Mouse (Mus musculus) embryo, embryonic 11 days (tissue): ENCODE measurements around the gene Ccnq.
"Not testable (repeated sequence)": the region's sequence is repeated elsewhere in the genome, so short reads cannot be mapped to it uniquely, and the experiment has no call there.

ENCODE experiments used
- DNase-seq: peaks from one replicate; pipeline ENCODE4 v3.0.0-alpha.2; 2015

Ccnq gene

DNA sequence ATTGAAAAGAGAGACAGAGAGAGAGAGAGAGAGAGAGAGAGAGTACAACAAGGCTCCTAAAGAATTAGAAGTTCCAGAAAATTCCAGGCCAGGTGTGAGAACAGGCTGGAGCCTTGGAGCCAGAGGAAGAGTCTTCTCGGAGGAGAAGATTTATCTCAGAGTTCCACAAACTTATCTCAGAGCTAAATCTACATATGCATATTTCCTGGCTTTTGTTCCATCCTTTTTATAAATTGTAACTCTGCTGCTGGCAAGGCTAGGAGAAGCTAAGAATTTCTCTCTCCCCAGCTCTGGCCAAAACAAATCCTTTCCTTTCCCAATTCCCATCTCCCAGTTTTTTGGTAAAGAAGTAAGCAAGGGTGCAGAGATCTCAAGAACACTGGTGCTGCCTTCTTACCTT is 3.8 kb upstream of the Ccnq start:
- DNase-seq: no peak

DNA sequence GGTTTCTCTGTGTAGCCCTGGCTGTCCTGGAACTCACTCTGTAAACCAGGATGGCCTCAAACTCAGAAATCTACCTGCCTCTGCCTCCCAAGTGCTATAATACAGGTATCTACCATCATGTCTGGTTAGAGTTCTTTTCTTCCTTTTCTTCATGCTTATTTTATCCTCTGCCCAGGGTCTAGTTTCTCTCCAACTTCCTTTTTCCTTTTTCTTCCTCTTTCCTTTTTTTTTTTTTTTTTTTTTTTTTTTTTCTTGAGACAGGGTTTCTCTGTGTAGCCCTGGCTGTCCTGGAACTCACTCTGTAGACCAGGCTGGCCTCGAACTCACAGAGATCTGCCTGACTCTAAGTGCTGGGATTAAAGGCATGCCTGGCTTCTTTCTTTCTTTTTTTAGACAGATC is 2.6 kb upstream of the Ccnq start:
- not testable (repeated sequence) for DNase-seq

DNA sequence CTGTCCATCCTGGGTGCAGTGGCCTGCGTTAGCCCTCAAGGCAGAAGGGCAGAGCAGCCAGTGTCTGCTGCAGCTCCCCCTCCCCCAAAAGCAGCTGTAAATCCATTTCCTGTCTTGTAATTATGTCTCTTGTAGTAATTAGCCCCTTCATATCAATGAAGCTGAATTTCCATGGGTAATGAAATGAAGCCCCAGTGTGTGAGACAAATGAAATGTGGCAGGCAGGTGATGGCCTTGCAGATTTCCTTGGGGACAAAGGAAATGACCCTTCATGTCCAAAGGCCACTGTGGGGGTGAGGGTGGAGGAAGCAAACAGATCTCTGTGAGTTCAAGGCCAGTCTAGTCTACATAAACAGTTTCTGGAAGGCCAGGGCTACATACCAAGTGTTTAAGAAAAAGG is 1.7 kb upstream of the Ccnq start:
- DNase-seq: no peak

DNA sequence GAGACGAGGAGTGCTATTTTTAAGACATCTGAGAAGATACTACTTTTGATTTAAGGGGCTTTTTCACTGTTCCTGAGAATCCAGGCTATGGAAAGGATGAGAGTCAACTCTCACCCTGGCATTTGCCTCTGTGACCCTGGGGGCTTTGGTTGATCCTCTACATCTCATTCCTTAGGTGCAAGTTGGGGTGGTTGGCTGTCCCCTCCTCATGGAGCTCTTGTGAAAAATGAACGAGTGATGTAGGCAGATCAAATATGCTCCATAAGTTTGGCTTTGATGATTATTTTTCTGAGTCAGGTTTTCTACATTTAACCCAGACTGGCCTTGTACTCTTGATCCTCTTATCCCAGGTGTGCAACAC is 294 bp upstream of the Ccnq start:
- DNase-seq: no peak

DNA sequence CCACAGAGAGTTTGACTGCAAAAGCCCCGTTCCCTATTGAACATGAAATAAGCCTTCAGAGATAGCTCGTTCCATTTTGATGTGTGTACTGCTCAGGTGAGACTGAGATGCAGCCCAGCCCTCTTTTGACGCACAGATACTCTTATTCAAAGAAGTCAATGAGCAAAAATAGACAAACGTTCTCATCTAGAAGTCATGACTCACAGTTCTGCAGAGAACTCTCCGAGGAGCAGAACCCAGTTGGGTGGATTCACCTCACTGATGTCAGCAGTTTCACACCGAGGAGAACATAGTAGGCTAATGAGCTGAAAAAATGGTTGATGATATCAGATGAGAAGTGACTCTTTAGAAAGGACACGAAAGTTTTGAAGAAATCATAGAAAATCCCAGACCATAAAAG is 5.3 kb downstream of the Ccnq start:
- DNase-seq: no peak

DNA sequence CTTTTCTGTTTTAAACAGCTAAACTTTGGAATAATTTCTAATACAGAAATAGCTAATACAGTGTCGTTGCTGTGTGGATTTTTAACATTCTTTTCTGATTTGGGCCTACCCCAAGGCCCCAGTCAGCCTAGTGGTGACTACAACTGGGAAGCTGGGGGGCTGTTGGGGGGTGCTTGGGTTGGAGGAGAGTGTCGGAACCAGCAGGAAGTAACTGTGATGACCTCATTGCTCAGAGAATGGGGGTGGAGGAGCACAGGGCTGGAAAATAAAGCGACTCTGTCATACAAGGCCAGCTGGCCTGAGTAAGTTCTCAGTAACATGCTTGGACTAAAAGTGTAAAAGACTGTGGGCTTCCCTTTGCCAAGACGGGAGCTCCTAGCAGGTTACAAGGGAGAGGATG is 6.1 kb downstream of the Ccnq start:
- DNase-seq: no peak

DNA sequence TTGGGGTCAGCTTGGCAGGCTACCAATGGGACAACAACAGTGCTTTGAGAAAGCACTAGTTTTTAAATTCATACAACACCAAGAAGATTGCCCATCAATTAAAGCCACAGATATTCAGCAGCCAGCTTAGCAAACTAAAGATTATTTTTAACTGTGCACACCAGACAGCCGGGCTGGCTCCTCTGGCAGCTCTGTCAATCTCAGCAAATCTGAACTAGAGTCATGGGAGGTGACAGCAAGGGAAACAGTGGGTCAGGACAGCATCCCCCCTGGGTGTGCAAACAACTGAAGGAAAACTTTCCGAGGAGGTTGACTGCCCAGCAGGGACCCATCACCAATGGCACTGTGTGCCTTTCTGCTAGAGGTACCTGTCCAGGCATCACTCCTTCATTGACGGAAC is 9.1 kb downstream of the Ccnq start:
- DNase-seq: no peak

DNA sequence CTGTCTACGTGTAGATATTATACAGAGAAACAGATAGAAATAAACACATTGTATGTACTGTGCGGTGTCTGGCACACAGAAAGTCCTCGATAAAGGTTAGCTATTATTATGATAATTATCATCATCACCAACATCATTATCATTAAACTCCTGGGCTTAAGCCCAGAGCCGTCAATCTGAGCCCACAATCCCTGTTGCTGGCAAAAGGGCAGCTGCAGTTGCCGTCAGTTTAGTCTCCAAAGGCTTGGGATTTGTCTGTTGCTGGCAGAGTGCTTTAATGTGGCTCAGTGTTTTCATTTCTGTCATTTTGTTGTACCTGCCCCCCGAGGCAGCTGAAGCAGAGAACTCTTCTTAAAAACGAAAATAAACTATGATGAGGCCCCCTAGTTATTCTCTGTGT is 9.6 kb downstream of the Ccnq start:
- DNase-seq: no peak

DNA sequence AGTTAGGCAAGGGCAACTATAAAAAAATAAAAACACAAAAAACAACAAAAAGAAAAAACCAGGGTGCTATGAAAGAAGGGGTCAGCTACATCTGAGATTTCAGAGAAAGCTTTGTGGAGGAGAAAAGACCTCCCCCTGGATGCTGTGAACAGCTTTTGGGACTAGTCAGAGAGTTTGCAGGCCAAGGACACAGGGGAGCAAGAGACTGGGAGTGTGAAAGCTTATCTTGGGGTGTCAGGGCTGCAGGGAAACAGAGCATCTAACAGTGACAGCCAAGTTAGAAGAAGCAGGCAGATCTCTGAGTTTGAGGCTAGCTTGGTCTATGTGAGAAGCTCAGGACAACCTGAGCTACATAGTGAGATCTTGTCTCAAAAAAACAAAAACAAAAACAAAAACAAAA is 12.2 kb downstream of the Ccnq start:
- no peak for DNase-seq

DNA sequence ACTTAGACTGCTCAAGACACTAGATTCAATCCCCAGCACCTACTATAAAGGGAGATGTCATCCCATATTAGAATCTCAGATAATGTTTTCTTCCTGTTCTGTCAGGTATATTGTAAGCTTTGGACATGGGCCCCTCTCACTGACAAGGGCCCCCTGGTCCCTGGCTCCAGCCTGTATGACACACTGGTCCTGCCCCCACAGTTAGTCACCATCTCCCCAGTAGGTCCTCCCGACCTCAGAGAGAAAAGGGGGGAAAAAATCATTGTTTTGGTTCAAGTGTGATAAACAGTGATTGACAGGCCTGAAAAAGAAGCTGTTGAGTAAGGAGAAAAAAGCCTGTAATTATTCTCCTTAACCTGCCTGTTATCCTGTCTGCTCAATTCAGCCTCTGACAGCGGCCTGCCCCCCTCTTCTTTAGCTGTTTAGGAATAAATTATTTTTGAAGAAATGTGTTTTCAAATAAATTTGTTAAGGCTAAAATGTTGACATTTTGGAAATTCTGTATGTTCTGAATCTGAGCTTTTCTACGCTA is 14.6 kb downstream of the Ccnq start:
- no peak for DNase-seq

DNA sequence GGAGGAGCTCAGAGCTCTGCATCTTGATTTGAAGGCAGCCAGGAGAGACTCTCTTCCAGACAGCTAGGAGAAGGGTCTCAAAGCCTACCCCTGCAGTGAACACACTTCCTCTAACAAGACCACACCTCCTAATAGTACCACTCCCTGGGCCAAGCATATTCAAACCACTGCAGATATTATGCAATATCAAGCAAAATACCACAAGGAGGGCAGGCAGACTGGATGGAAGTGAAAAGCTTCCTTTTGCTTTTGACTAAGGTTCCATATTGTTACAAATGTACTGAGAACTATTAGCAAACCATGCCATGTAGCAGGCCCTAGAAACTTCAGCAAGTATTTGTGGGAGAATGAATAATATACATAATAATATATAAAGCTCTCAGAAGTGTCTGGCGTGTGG is 16.4 kb downstream of the Ccnq start:
- no peak for DNase-seq

DNA sequence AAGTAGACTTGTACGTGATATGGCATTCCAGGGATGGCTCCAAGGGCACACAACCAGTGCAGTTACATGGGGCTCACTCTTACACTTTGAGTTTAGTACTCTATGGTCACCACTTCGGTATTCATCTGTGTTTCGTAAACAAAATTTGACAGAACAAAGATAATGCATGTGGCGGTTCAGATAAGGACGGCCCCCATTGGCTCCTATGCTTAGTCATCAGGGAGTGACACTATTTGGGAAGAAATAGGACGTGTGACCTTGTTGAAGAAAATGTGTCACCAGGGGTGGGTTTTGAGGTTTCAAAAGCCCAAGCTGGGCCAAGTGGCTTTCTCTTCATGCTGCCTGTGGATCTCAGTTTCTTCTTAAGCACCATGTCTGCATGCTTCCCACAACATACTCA is 18.9 kb downstream of the Ccnq start:
- no peak for DNase-seq

DNA sequence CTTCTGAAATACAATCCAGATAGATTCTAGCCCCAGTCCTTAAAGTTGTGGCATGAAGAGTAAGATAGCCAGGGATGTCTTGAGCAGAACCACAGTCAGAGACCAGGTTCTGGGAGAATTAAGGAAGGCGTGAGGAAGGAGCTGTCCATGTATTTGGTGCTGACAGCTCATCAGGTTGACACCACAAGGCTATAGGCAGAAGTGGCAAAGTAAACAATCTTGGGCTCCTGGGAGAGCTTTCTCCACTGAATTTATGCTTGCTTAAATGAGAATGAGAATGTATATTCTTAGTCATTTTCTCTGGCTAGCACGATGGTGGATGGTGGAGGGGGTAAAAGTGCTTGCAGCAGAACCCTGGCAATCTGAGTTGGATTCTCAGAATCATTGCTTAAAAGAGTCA is 20.6 kb downstream of the Ccnq start:
- peak; percentile 39 for DNase-seq

DNA sequence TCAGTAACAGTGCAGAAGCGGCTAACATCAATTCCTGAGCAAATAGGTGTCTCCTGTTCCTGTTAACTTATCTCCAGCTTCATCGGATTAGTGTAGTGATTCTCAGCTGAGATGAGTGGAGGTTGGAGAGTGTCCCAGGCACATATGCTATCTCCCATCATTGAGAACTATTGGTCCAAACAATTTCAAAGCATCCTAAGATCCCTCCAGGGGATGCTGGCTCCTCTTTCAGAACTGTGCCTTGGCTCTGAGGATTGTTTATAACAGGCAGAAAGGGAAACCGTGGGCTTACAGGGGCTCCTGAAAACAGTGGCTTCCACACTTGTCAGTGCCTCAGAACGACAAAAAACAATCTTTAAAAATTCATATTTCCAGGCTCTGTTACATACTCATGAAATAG is 23.5 kb downstream of the Ccnq start:
- DNase-seq: no peak

DNA sequence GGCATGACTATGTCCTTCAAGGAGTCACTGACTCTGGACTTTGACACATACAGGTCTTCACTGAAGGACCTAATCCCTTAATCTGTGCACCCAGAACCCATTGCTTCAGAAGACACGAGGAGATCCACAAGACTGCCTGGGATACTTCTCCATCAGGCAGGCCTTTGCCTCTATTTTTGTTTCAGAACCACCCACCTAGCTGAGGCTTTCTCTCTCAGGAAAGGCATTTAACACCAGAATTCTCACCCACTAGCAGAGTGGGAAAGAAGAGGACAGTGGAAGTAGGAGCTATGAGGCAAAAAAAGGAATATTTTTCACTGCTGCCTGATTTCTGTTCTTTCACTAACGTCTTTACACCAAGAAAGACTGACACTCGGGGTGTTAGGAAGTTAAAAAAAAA is 25.2 kb downstream of the Ccnq start:
- DNase-seq: no peak

DNA sequence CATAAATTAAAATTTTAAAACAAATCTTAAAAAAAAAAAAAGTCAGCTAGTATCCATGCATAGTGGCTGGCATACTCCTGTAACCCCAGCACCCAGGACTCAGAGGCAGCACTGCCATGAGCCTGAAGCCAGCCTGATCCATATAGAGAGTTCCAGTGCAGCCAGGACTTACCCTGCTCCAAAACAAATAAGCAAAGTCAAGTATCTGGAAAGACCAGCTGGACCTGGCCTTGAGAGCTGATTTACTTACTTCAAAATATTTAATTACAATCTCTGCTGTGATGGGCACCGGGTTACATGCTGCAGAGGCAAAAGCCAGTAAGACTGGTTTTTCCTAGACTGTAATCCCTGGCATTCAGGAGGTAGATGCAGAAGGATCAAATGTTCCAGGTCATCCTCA is 26.7 kb downstream of the Ccnq start:
- DNase-seq: no peak

DNA sequence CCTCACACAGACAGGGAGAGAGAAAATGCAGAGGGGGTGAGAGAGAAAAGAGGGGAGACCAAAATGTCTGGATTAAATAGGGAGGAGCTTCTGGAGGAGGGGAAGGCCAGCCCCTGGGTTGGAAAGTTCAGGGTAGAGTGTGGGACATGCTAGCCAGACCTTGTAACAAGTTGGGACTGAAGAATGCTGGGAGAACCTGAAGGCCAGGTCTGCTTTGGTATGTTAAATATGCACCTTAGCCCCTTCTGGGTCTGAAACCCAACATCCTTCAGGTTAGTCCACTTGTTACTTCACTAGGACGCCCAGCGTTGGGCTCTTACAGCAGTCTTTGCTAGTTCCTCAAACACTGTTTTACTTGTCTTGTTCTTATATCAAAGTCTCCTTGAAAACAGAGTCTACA is 30.1 kb downstream of the Ccnq start:
- no peak for DNase-seq

DNA sequence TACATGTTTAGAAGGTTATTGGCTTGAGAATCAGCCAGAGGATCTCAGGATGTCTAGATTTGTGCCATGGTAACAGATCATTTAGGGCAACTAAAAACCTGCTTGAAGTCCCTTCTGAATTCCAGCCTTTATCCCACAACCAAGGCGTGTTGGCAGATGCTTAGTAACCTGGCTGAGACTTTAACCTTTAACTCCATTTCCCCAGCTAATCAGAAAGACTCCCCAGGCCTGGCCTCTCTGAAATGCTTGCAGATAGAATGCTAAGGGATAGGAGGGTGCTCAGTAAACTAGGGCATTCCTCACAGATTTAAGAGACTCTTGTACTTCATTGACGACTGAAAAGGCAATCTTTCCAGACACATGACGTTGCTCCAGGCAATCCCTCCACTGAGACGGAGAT is 33.9 kb downstream of the Ccnq start:
- no peak for DNase-seq

DNA sequence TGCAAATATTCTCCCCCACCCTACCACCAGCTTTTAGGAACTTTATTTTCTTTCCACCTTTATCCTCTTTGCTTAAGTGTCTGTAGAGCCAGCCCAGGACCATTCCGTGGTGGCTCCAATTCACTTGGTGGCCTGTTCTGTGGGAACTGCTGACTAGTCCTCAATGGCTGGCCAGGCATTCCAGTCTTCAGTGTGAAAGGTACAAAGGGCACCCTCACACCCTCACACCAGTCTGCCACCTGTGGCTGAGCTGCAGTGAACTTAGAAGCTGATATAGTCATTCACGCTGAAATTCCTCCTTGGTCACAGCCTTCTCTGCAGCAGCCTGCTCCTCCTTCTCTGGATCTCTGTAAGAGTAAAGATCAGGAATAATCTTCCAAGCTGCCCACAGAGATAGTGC is 42.9 kb downstream of the Ccnq start:
- no peak for DNase-seq

DNA sequence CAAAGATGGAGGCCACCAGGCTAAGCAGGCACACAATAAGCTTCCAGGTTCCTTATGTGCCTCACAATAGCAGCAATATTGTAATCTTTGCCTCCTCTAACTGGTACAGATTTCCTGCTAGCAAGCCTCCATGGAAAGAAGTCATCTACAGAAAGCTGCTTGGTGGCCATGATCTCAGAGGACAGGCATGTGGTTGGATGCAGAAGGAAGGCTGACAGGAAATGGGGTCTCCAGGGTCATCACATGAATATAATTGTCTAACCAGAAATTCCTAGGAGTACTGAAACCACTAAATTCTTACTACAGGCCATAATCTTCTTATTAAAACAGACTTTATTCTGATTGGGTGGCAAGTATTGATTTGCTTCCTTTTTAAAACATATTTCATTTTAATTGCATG is 45.5 kb downstream of the Ccnq start:
- DNase-seq: no peak

DNA sequence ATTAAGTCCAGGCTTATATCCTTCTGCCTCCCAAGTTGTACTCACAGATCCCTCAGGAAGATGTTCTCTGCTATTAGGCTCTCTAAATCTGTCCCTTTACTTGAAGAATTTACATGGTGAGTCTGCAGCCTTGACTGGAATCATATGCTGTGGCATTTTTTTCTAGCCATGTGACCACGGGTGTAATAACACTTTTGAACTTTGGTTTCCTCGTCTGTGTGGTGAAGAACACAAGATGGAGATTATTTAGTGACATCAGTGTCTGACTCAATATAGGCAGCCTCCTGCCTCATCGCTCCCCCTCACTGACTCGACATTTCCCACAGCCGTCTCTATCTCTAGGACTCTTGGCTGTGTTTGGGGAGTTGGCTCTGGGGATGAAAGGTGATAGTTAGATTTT is 48.4 kb downstream of the Ccnq start:
- no peak for DNase-seq

DNA sequence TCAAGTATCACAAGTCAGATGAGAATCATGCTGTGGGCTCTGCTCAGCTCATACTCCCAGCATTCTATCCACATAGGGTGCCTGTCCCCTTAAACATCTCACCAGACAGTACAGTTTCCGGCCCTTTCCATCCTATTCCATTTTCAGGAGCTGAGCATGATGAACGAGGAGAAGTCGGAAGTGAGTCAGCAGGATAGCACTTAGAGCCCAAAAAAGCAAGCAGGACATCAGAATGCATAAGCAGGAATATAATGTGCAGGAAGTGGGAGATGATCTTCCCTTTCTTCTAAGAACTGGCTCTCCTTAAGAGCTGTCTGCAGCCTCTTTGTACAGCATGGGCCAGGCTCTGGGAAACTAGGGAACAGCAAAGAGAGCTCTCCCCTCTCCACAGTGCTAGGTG is 49.2 kb downstream of the Ccnq start:
- DNase-seq: no peak
